Mouse (Mus musculus): ENCODE measurements at regions not wholly inside any gene's neighbourhood (a gene's known extent, or its start where the extent isn't known, plus 50 kb on each side); places are given as distances from the start of the nearest gene placed in this dataset.

GRCm38 (mm10) chr12:33593685-33594084 is 164.2 kb downstream of the Twistnb start:
- no peak for TF ChIP-seq EP300 (IDR thresholded peaks at IDR 0.05)
- TF ChIP-seq CTCF (IDR thresholded peaks at IDR 0.05) = no peak
